Mouse (Mus musculus): ENCODE results near the gene Msrb3. TPM values are rescaled to one million over a fixed set of nuclear protein-coding genes. Genes with fewer than 3 reads are reported as not detected.

The Msrb3 gene
- polyA plus RNA-seq, 1 experiment from 2014 or later = 13.6 TPM

- H3K36me3 ChIP-seq (ENCODE audit: control insufficient read depth, insufficient read depth, low read length) = no peaks in the 10 kb centered on the region
- ATAC-seq (ENCODE audit: low read depth) (no peak), DNase-seq (ENCODE audit: low spot score) (no peak)
- H3K9ac ChIP-seq (ENCODE audit: low read depth, low read length) = no peak overlapping the region
- peaks cover 6% of the 10 kb centered on the region for H3K9me3 ChIP-seq (ENCODE audit: control insufficient read depth, low read length)
- H3K4me2 ChIP-seq (ENCODE audit: low read depth, low read length) = no peak overlapping the region
- no peaks in the 10 kb centered on the region for H3K4me1 ChIP-seq (ENCODE audit: control insufficient read depth, insufficient read depth, low read length)
- no peaks in the 10 kb centered on the region for H3K27me3 ChIP-seq (replicated peaks; ENCODE audit: control insufficient read depth, insufficient read depth, low read length)
- H3K4me3 ChIP-seq (ENCODE audit: low read depth, low read length) = no peak overlapping the region
- H3K27ac ChIP-seq (replicated peaks; ENCODE audit: low read depth, low read length) = no peak overlapping the region
- WGBS = 84% methylated on average over 4 of the region's 4 CpGs
These were observed 123.5 kb downstream of the Msrb3 start for GRCm38 (mm10) chr10:120775361-120775760.

- 94% methylated on average over 3 of the region's 3 CpGs for WGBS
- Histone ChIP-seq H3K9me3 (ENCODE audit: control insufficient read depth, low read length) (no peaks in the 10 kb centered on the region), H3K27ac (replicated peaks; ENCODE audit: low read depth, low read length) (no peak overlapping the region), H3K27me3 (replicated peaks; ENCODE audit: control insufficient read depth, insufficient read depth, low read length) (no peaks in the 10 kb centered on the region), H3K4me3 (ENCODE audit: low read depth, low read length) (no peak overlapping the region), H3K36me3 (ENCODE audit: control insufficient read depth, insufficient read depth, low read length) (no peaks in the 10 kb centered on the region), H3K9ac (ENCODE audit: low read depth, low read length) (no peak overlapping the region), H3K4me1 (ENCODE audit: control insufficient read depth, insufficient read depth, low read length) (peaks cover 13% of the 10 kb centered on the region), H3K4me2 (ENCODE audit: low read depth, low read length) (no peak overlapping the region)
- DNase-seq (ENCODE audit: low spot score) = no peak
- ATAC-seq (ENCODE audit: low read depth) = no peak
These were observed 131.5 kb downstream of the Msrb3 start for GRCm38 (mm10) chr10:120767418-120767817.

GRCm38 (mm10) chr10:120765398-120765797 lies 133.5 kb downstream of the Msrb3 start:
- Histone ChIP-seq H3K9ac (ENCODE audit: low read depth, low read length) (no peak overlapping the region), H3K36me3 (ENCODE audit: control insufficient read depth, insufficient read depth, low read length) (no peaks in the 10 kb centered on the region), H3K27me3 (replicated peaks; ENCODE audit: control insufficient read depth, insufficient read depth, low read length) (no peaks in the 10 kb centered on the region), H3K4me2 (ENCODE audit: low read depth, low read length) (no peak overlapping the region), H3K27ac (replicated peaks; ENCODE audit: low read depth, low read length) (no peak overlapping the region), H3K4me3 (ENCODE audit: low read depth, low read length) (no peak overlapping the region), H3K9me3 (ENCODE audit: control insufficient read depth, low read length) (no peaks in the 10 kb centered on the region), H3K4me1 (ENCODE audit: control insufficient read depth, insufficient read depth, low read length) (peaks cover 13% of the 10 kb centered on the region)
- ATAC-seq (ENCODE audit: low read depth) (no peak), DNase-seq (ENCODE audit: low spot score) (no peak)
- 88% methylated on average over 11 of the region's 11 CpGs for WGBS

GRCm38 (mm10) chr10:120763656-120764466 lies 135.0 kb downstream of the Msrb3 start:
- Histone ChIP-seq H3K9me3 (ENCODE audit: control insufficient read depth, low read length) (no peaks in the 10 kb centered on the region), H3K36me3 (ENCODE audit: control insufficient read depth, insufficient read depth, low read length) (no peaks in the 10 kb centered on the region), H3K9ac (ENCODE audit: low read depth, low read length) (no peak overlapping the region), H3K4me3 (ENCODE audit: low read depth, low read length) (no peak overlapping the region), H3K4me2 (ENCODE audit: low read depth, low read length) (peak overlapping the region; percentile 17; the same call in 1 of the 2 replicates), H3K4me1 (ENCODE audit: control insufficient read depth, insufficient read depth, low read length) (peaks cover 13% of the 10 kb centered on the region), H3K27me3 (replicated peaks; ENCODE audit: control insufficient read depth, insufficient read depth, low read length) (no peaks in the 10 kb centered on the region), H3K27ac (replicated peaks; ENCODE audit: low read depth, low read length) (peak overlapping the region; percentile 59)
- DNase-seq (ENCODE audit: low spot score) (peak; percentile 89), ATAC-seq (ENCODE audit: low read depth) (peak; percentile 88)
- 31% methylated on average over 13 of the region's 13 CpGs for WGBS

GRCm38 (mm10) chr10:120762958-120763357 lies 135.9 kb downstream of the Msrb3 start:
- no peak for ATAC-seq (ENCODE audit: low read depth)
- Histone ChIP-seq H3K27ac (replicated peaks; ENCODE audit: low read depth, low read length) (no peak overlapping the region), H3K4me1 (ENCODE audit: control insufficient read depth, insufficient read depth, low read length) (peaks cover 13% of the 10 kb centered on the region), H3K4me2 (ENCODE audit: low read depth, low read length) (no peak overlapping the region), H3K36me3 (ENCODE audit: control insufficient read depth, insufficient read depth, low read length) (no peaks in the 10 kb centered on the region), H3K9ac (ENCODE audit: low read depth, low read length) (no peak overlapping the region), H3K9me3 (ENCODE audit: control insufficient read depth, low read length) (0 out of 2 replicates have a peak, but pooled peaks cover 1% of the 10 kb centered on the region), H3K4me3 (ENCODE audit: low read depth, low read length) (no peak overlapping the region), H3K27me3 (replicated peaks; ENCODE audit: control insufficient read depth, insufficient read depth, low read length) (no peaks in the 10 kb centered on the region)
- 91% methylated on average over 12 of the region's 12 CpGs for WGBS
- no peak for DNase-seq (ENCODE audit: low spot score)

GRCm38 (mm10) chr10:120760679-120761078 lies 138.2 kb downstream of the Msrb3 start:
- Histone ChIP-seq H3K9me3 (ENCODE audit: control insufficient read depth, low read length) (peaks cover 3% of the 10 kb centered on the region; the same call in 1 of the 2 replicates), H3K4me1 (ENCODE audit: control insufficient read depth, insufficient read depth, low read length) (peaks cover 13% of the 10 kb centered on the region), H3K36me3 (ENCODE audit: control insufficient read depth, insufficient read depth, low read length) (no peaks in the 10 kb centered on the region), H3K4me2 (ENCODE audit: low read depth, low read length) (no peak overlapping the region), H3K9ac (ENCODE audit: low read depth, low read length) (no peak overlapping the region), H3K27ac (replicated peaks; ENCODE audit: low read depth, low read length) (no peak overlapping the region), H3K27me3 (replicated peaks; ENCODE audit: control insufficient read depth, insufficient read depth, low read length) (no peaks in the 10 kb centered on the region), H3K4me3 (ENCODE audit: low read depth, low read length) (no peak overlapping the region)
- DNase-seq (ENCODE audit: low spot score) = no peak
- WGBS = 76% methylated on average over 12 of the region's 12 CpGs
- no peak for ATAC-seq (ENCODE audit: low read depth)

- Histone ChIP-seq H3K27me3 (replicated peaks; ENCODE audit: control insufficient read depth, insufficient read depth, low read length) (no peaks in the 10 kb centered on the region), H3K36me3 (ENCODE audit: control insufficient read depth, insufficient read depth, low read length) (no peaks in the 10 kb centered on the region), H3K27ac (replicated peaks; ENCODE audit: low read depth, low read length) (no peak overlapping the region), H3K9ac (ENCODE audit: low read depth, low read length) (no peak overlapping the region), H3K9me3 (ENCODE audit: control insufficient read depth, low read length) (peaks cover 3% of the 10 kb centered on the region; the same call in 1 of the 2 replicates), H3K4me2 (ENCODE audit: low read depth, low read length) (no peak overlapping the region), H3K4me3 (ENCODE audit: low read depth, low read length) (no peak overlapping the region), H3K4me1 (ENCODE audit: control insufficient read depth, insufficient read depth, low read length) (peaks cover 13% of the 10 kb centered on the region)
- 86% methylated on average over 6 of the region's 6 CpGs for WGBS
- DNase-seq (ENCODE audit: low spot score) (no peak), ATAC-seq (ENCODE audit: low read depth) (no peak)
These were observed 139.0 kb downstream of the Msrb3 start for GRCm38 (mm10) chr10:120759883-120760282.

GRCm38 (mm10) chr10:120752454-120752853 lies 146.4 kb downstream of the Msrb3 start:
- Histone ChIP-seq H3K9me3 (ENCODE audit: control insufficient read depth, low read length) (no peaks in the 10 kb centered on the region; the same call in 1 of the 2 replicates), H3K4me2 (ENCODE audit: low read depth, low read length) (no peak overlapping the region), H3K4me3 (ENCODE audit: low read depth, low read length) (no peak overlapping the region), H3K27me3 (replicated peaks; ENCODE audit: control insufficient read depth, insufficient read depth, low read length) (no peaks in the 10 kb centered on the region), H3K4me1 (ENCODE audit: control insufficient read depth, insufficient read depth, low read length) (peaks cover 3% of the 10 kb centered on the region), H3K27ac (replicated peaks; ENCODE audit: low read depth, low read length) (no peak overlapping the region), H3K36me3 (ENCODE audit: control insufficient read depth, insufficient read depth, low read length) (no peaks in the 10 kb centered on the region), H3K9ac (ENCODE audit: low read depth, low read length) (no peak overlapping the region)
- WGBS = 89% methylated on average over 5 of the region's 5 CpGs
- DNase-seq (ENCODE audit: low spot score) (no peak), ATAC-seq (ENCODE audit: low read depth) (no peak)

GRCm38 (mm10) chr10:120751821-120752261 lies 147.1 kb downstream of the Msrb3 start:
- Histone ChIP-seq H3K27me3 (replicated peaks; ENCODE audit: control insufficient read depth, insufficient read depth, low read length) (no peaks in the 10 kb centered on the region), H3K36me3 (ENCODE audit: control insufficient read depth, insufficient read depth, low read length) (no peaks in the 10 kb centered on the region), H3K4me2 (ENCODE audit: low read depth, low read length) (no peak overlapping the region), H3K9me3 (ENCODE audit: control insufficient read depth, low read length) (no peaks in the 10 kb centered on the region; the same call in 1 of the 2 replicates), H3K27ac (replicated peaks; ENCODE audit: low read depth, low read length) (peak overlapping the region; percentile 69), H3K4me1 (ENCODE audit: control insufficient read depth, insufficient read depth, low read length) (peaks cover 3% of the 10 kb centered on the region), H3K9ac (ENCODE audit: low read depth, low read length) (no peak overlapping the region), H3K4me3 (ENCODE audit: low read depth, low read length) (no peak overlapping the region)
- DNase-seq (ENCODE audit: low spot score) (peak; percentile 40), ATAC-seq (ENCODE audit: low read depth) (no peak)
- 41% methylated on average over 11 of the region's 11 CpGs for WGBS
